Mouse (Mus musculus): ENCODE data around the gene Ss18l1. TPM values are rescaled to one million over a fixed set of nuclear protein-coding genes. Genes with fewer than 3 reads are reported as not detected.

The Ss18l1 gene
- polyA plus RNA-seq, 1 experiment from 2014 or later = 54.2 TPM

- H3K9ac ChIP-seq = no peak overlapping the region
- 93% methylated on average over 18 of the region's 18 CpGs for WGBS
- H3K36me3 ChIP-seq (replicated peaks; ENCODE audit: control insufficient read depth, insufficient read depth) = peaks cover 9% of the 10 kb centered on the region
- no peak overlapping the region for H3K4me3 ChIP-seq (replicated peaks; ENCODE audit: low read length)
- no peak overlapping the region for H3K4me2 ChIP-seq (replicated peaks)
- H3K4me1 ChIP-seq (replicated peaks; ENCODE audit: control insufficient read depth, insufficient read depth, low read length) = peaks cover 21% of the 10 kb centered on the region
- H3K27me3 ChIP-seq (ENCODE audit: control insufficient read depth, insufficient read depth, low read length) = no peaks in the 10 kb centered on the region
- no peak for DNase-seq (ENCODE audit: low spot score)
- no peak for ATAC-seq (ENCODE audit: low FRiP score)
- no peaks in the 10 kb centered on the region for H3K9me3 ChIP-seq (ENCODE audit: control insufficient read depth, low read length)
- no peak overlapping the region for H3K27ac ChIP-seq
Measured at GRCm38 (mm10) chr2:180047980-180048635, 5.8 kb downstream of the Ss18l1 start.

GRCm38 (mm10) chr2:180050986-180051385 is 8.7 kb downstream of the Ss18l1 start:
- H3K9me3 ChIP-seq (ENCODE audit: control insufficient read depth, low read length) = no peaks in the 10 kb centered on the region
- ATAC-seq (ENCODE audit: low FRiP score) = no peak
- no peak overlapping the region for H3K4me2 ChIP-seq (replicated peaks)
- peaks cover 37% of the 10 kb centered on the region for H3K36me3 ChIP-seq (replicated peaks; ENCODE audit: control insufficient read depth, insufficient read depth)
- H3K27ac ChIP-seq = no peak overlapping the region
- no peak overlapping the region for H3K4me3 ChIP-seq (replicated peaks; ENCODE audit: low read length)
- H3K9ac ChIP-seq = no peak overlapping the region
- peak; percentile 74 for DNase-seq (ENCODE audit: low spot score)
- 19% methylated on average over 5 of the region's 5 CpGs for WGBS
- no peaks in the 10 kb centered on the region for H3K27me3 ChIP-seq (ENCODE audit: control insufficient read depth, insufficient read depth, low read length)
- no peaks in the 10 kb centered on the region for H3K4me1 ChIP-seq (replicated peaks; ENCODE audit: control insufficient read depth, insufficient read depth, low read length)

GRCm38 (mm10) chr2:180051986-180052733 is 9.9 kb downstream of the Ss18l1 start:
- H3K27me3 ChIP-seq (ENCODE audit: control insufficient read depth, insufficient read depth, low read length) = no peaks in the 10 kb centered on the region
- no peak overlapping the region for H3K27ac ChIP-seq
- no peak overlapping the region for H3K9ac ChIP-seq
- peaks cover 48% of the 10 kb centered on the region for H3K36me3 ChIP-seq (replicated peaks; ENCODE audit: control insufficient read depth, insufficient read depth)
- no peak overlapping the region for H3K4me3 ChIP-seq (replicated peaks; ENCODE audit: low read length)
- H3K9me3 ChIP-seq (ENCODE audit: control insufficient read depth, low read length) = no peaks in the 10 kb centered on the region
- no peak overlapping the region for H3K4me2 ChIP-seq (replicated peaks)
- ATAC-seq (ENCODE audit: low FRiP score) = no peak
- no peak for DNase-seq (ENCODE audit: low spot score)
- WGBS = 91% methylated on average over 14 of the region's 14 CpGs
- no peaks in the 10 kb centered on the region for H3K4me1 ChIP-seq (replicated peaks; ENCODE audit: control insufficient read depth, insufficient read depth, low read length)

GRCm38 (mm10) chr2:180053001-180053400 is 10.7 kb downstream of the Ss18l1 start:
- no peak overlapping the region for H3K27ac ChIP-seq
- peaks cover 57% of the 10 kb centered on the region for H3K36me3 ChIP-seq (replicated peaks; ENCODE audit: control insufficient read depth, insufficient read depth)
- DNase-seq (ENCODE audit: low spot score) (no peak), ATAC-seq (ENCODE audit: low FRiP score) (no peak)
- H3K4me3 ChIP-seq (replicated peaks; ENCODE audit: low read length) = no peak overlapping the region
- no peaks in the 10 kb centered on the region for H3K9me3 ChIP-seq (ENCODE audit: control insufficient read depth, low read length)
- H3K4me1 ChIP-seq (replicated peaks; ENCODE audit: control insufficient read depth, insufficient read depth, low read length) = no peaks in the 10 kb centered on the region
- H3K9ac ChIP-seq = no peak overlapping the region
- no peak overlapping the region for H3K4me2 ChIP-seq (replicated peaks)
- no peaks in the 10 kb centered on the region for H3K27me3 ChIP-seq (ENCODE audit: control insufficient read depth, insufficient read depth, low read length)
- WGBS = 98% methylated on average over 9 of the region's 9 CpGs

GRCm38 (mm10) chr2:180063338-180064131 is 21.2 kb downstream of the Ss18l1 start:
- H3K4me2 ChIP-seq (replicated peaks) = no peak overlapping the region
- no peak overlapping the region for H3K27ac ChIP-seq
- no peak for ATAC-seq (ENCODE audit: low FRiP score)
- H3K27me3 ChIP-seq (ENCODE audit: control insufficient read depth, insufficient read depth, low read length) = no peaks in the 10 kb centered on the region
- no peak overlapping the region for H3K4me3 ChIP-seq (replicated peaks; ENCODE audit: low read length)
- no peaks in the 10 kb centered on the region for H3K4me1 ChIP-seq (replicated peaks; ENCODE audit: control insufficient read depth, insufficient read depth, low read length)
- H3K9ac ChIP-seq = no peak overlapping the region
- H3K36me3 ChIP-seq (replicated peaks; ENCODE audit: control insufficient read depth, insufficient read depth) = peaks cover 74% of the 10 kb centered on the region
- DNase-seq (ENCODE audit: low spot score) = no peak
- no peaks in the 10 kb centered on the region for H3K9me3 ChIP-seq (ENCODE audit: control insufficient read depth, low read length)
- 96% methylated on average over 11 of the region's 11 CpGs for WGBS

GRCm38 (mm10) chr2:180069770-180070480 is 27.6 kb downstream of the Ss18l1 start:
- ATAC-seq (ENCODE audit: low FRiP score) = peak; percentile 61
- Histone ChIP-seq H3K36me3 (replicated peaks; ENCODE audit: control insufficient read depth, insufficient read depth) (peaks cover 38% of the 10 kb centered on the region), H3K4me1 (replicated peaks; ENCODE audit: control insufficient read depth, insufficient read depth, low read length) (peaks cover 14% of the 10 kb centered on the region), H3K9me3 (ENCODE audit: control insufficient read depth, low read length) (no peaks in the 10 kb centered on the region), H3K27me3 (ENCODE audit: control insufficient read depth, insufficient read depth, low read length) (no peaks in the 10 kb centered on the region), H3K4me2 (replicated peaks) (peak overlapping the region; percentile 76), H3K9ac (peak overlapping the region; percentile 72), H3K4me3 (replicated peaks; ENCODE audit: low read length) (peak overlapping the region; percentile 58), H3K27ac (peak overlapping the region; percentile 89)
- DNase-seq (ENCODE audit: low spot score) = no peak
- 37% methylated on average over 20 of the region's 20 CpGs for WGBS

- H3K4me3 ChIP-seq (replicated peaks; ENCODE audit: low read length) = peak within 1 kb of the TSS; percentile 58
- peaks cover 14% of the 10 kb centered on the region for H3K4me1 ChIP-seq (replicated peaks; ENCODE audit: control insufficient read depth, insufficient read depth, low read length)
- peak within 1 kb of the TSS; percentile 76 for H3K4me2 ChIP-seq (replicated peaks)
- H3K36me3 ChIP-seq (replicated peaks; ENCODE audit: control insufficient read depth, insufficient read depth) = peaks cover 38% of the 10 kb centered on the region
- DNase-seq (ENCODE audit: low spot score) (peak; percentile 92), ATAC-seq (ENCODE audit: low FRiP score) (peak; percentile 95)
- H3K9me3 ChIP-seq (ENCODE audit: control insufficient read depth, low read length) = no peaks in the 10 kb centered on the region
- H3K9ac ChIP-seq = peak within 1 kb of the TSS; percentile 72
- peak within 1 kb of the TSS; percentile 89 for H3K27ac ChIP-seq
- no peaks in the 10 kb centered on the region for H3K27me3 ChIP-seq (ENCODE audit: control insufficient read depth, insufficient read depth, low read length)
- 4% methylated on average over 58 of the region's 58 CpGs for WGBS
Measured at GRCm38 (mm10) chr2:180070481-180071453, 28.5 kb downstream of the Ss18l1 start, which contains the start of gene Mtg2. Mtg2 (plus strand) TSS chr2:180070588.

- ATAC-seq (ENCODE audit: low FRiP score) (no peak), DNase-seq (ENCODE audit: low spot score) (no peak)
- H3K9me3 ChIP-seq (ENCODE audit: control insufficient read depth, low read length) = no peaks in the 10 kb centered on the region
- H3K9ac ChIP-seq = peak overlapping the region; percentile 72; the same call in 1 of the 2 replicates
- H3K4me3 ChIP-seq (replicated peaks; ENCODE audit: low read length) = no peak overlapping the region
- no peaks in the 10 kb centered on the region for H3K27me3 ChIP-seq (ENCODE audit: control insufficient read depth, insufficient read depth, low read length)
- peak overlapping the region; percentile 76 for H3K4me2 ChIP-seq (replicated peaks)
- peaks cover 14% of the 10 kb centered on the region for H3K4me1 ChIP-seq (replicated peaks; ENCODE audit: control insufficient read depth, insufficient read depth, low read length)
- peaks cover 38% of the 10 kb centered on the region for H3K36me3 ChIP-seq (replicated peaks; ENCODE audit: control insufficient read depth, insufficient read depth)
- H3K27ac ChIP-seq = no peak overlapping the region
- WGBS = 89% methylated on average over 2 of the region's 2 CpGs
Measured at GRCm38 (mm10) chr2:180071671-180072070, 29.4 kb downstream of the Ss18l1 start.

All from hindbrain, embryonic 14.5 days (tissue).